Mouse (Mus musculus) cerebellum, adult 9-11 months (tissue): ENCODE data around the gene Ptpn3.

Source experiments
- DNase-seq: peaks from one replicate; pipeline ENCODE4 v3.0.0; 2022

Gene Ptpn3

DNA sequence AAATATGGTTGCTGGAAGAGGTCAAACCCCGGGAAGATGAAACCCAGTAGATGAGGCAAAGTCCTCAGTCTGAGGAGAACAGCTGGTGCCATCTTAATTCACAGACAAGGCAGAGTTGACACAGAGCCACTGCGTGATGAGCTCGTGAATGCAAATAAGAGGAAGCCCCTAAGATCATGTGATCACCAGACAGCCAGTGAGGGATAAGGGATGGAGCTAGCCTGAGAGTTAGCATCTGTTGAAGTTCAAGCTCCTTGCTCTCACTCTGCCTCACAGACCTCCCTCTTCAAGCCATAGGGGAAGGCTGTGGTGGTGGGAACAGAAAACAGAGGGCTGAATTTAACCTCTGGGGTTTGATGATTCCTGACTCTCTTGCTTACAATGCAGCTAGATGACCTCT, 136.0 kb downstream of the Ptpn3 start:
- DNase-seq: no peak

DNA sequence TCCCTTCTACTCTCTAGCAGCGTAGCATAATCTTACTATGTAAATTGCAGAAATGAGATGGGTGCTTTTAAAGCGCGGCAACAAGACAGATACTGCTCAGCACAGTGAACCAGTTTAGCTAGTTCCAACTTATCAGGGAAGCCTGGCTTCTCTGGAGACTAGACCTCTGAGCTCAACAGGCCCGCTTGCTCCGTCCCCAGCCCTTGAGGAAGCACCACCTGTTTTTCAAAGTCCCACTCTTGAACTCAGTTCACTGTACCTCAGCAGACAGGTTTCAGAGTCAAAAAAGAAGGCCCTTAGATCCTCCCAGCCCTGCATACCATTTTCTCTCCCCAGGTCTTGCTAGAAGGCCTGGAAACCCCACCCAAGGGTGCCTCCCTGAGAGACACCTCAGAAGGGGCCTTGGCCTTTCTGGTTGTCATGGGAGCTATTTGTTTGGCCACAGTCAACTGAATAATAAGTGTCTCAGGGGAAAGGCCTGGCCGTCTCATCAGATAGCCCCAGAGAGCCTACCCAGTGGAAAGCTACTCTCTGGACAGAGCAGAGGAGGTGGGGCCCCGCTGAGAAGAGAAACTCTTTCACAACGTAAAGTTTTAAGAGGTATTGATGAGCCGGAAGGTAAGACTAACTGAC, 136.9 kb downstream of the Ptpn3 start:
- no peak for DNase-seq

DNA sequence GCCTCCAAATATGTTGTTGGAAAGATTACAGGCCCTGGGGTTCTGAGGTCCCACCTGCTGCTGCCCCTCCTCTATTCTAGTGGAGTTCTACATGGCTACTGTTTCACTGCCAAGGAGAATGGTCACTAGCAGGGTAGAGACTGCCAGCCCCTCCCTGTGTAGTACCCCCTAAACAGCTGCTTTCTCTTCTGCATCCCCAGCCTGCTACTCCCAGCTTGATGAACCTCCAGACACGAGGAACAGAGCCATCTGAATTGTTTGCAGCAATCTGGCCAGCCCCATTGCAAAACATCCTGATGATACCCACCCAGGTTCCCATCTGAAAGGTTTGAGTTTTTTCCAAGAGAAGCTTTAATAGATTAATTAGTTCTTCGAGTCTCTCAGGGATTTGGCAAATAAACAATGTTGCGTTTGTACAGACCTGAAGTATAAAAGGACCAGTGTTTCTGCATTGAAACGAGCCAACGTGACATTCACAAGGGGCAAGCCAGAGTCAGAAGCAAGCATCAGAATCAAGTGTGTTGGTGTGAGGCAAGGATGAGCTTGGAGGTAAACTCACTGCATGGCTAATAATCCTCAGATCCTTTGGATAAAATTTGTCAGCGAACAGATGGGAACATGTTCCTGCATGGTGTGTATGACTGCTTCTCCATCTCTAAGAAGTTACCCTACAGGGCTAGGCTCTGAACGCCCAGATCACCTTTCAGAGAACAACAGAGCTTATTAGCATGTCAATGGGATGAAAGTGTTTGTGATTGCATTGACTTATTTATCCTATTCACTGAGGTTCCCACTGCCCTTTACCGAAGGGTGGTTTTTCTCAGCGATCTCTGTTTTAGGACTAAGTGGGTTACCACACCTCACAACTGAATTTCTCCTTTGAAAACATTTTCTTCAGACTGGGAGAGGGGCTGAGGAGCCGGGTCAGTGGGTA, 138.6 kb downstream of the Ptpn3 start:
- no peak for DNase-seq

DNA sequence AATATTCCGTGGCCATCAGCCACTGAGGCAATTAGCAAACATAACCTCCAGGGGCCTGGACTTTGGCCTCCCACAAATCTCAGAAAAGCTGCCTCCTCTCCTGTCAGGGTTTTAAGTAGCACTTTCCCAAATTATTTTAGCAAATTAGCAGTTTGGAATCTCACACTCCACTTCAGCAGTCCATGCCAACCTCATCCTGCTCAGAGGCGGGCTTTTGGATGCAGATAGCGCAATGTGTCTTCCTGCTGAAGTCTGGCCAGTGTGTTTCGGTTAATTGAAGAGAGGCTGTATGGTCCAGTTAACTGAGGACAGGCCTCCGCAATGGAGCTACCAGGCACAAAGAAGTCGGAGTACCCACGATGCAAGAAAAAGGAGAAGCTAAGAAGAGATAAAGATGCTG, 141.1 kb downstream of the Ptpn3 start:
- DNase-seq: no peak

- DNase-seq: no peak
Observed at GRCm38 (mm10) chr4:57156549-57157169, 145.0 kb downstream of the Ptpn3 start.

DNA sequence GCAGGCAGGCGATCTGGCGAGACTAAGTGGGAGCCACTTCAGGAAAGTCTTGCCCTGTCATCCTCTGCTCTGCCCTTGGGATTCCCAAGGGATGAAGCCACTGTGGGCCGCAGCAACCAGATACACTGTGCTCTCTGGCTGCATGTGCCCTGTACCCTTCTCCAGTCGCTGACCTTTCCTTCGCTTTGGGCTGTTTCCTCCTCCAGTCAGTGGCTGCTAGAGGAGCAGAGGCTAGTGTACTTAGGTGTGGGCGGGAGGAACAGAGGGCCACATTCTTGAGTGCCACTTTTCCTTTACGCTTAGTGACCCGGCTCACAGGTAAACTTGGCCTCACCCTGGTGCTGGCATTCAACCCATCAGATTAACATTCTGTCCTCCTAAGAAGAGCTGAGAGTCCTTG, 147.8 kb downstream of the Ptpn3 start:
- no peak for DNase-seq

DNA sequence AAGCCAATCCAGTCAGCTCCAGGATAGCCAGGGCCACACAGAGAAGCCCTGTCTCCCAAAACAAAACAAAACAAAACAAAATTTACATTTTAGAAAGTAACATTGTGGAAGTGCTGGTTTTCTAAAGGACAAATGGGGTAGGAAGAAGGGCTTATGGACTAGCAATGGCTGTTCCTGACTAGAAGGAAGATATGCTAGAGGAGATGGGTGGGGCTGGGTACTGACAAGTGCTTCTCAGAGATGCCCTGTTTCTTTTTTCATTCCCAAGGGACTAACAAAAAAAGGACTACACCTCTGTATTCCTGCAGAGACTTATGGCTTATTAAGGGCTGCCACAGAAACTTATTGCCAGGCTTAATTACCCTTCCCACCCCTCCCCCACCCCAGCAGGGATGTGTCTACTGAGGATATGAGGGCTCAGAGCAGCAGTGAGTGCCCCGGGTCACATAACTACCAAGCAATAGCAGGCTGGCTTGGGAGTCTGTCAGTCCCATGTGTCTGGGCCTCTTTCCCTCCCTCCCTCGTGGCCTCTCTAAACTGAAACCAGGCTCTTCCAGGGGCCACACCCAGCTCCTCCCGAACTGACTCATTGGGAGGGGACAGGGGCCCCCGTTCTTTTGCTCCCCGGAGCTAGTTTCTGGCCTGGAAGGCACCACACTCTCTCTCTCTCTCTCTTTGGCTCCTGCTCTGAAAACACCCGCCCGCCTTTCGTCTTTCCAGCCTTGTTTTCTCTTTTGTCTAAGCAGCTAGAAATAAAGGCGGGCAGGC, 148.4 kb downstream of the Ptpn3 start:
- no peak for DNase-seq

DNA sequence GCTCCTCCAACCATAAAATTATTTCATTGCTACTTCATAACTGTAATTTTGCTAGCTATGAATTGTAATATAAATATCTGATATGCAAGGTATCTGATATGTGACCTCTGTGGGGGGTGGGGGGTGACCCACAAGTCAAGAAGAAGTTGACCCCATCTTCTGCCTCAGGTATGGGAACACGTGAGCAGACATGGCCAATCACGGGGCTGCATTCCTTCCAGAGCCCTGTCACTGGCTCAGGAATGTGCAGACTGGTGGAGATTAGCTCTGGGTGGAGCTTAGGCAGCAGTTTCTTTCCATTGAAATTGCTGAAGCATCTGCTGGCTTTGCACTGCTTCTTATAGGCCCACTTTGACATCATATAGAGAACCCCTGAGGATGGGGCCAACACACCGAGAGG, 153.5 kb downstream of the Ptpn3 start:
- DNase-seq: no peak

DNA sequence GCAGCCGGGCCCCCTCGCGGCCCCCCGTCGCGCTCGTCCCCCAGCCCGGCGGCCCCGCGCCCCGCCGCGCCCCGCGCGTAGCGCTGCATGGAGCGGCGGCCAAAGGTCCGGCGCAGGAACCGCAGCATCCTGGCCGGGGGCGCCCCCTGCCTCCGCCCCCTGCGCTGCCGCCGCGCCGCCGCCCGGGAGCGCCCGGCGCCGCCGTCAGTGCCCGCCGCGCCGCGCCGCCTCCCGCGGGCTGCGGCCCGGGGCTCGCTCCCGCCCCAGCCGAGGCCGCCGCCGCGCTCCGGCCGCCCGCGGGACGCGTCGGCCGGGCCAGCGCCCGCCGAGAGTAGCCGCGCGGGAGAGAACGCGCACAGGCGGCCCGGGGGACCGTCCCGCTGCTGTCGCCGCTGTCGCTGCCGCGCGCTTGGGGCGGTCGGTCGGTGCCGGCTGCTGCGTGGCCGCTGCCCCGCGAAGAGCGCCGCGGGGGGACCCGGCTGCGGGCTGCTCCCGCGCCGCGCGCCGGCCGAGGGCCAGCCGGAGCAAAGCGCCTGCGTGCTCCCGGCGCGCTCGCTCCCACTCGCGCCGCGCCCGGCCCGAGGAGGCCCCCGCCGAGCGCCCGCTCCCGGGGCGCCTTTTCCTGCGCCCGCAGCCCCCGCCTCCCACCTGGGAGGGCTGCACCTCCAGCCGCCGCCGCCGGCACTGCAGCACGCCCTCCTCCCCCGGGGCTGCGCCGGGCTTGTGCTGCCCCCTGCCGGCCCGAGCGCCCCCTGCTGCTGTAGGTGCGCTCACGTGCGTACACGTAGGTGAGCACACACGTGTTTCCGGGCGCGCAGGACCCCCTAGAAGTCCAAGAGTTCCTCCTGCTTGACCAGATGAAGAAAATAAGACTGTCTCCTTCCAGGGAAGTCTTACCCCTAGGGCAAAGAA, 158.4 kb downstream of the Ptpn3 start, which contains the start of gene Epb41l4b:
Gene Epb41l4b (minus strand): TSS at position 412 of the 912 bp plus-strand sequence.
- DNase-seq: peak; percentile 88

DNA sequence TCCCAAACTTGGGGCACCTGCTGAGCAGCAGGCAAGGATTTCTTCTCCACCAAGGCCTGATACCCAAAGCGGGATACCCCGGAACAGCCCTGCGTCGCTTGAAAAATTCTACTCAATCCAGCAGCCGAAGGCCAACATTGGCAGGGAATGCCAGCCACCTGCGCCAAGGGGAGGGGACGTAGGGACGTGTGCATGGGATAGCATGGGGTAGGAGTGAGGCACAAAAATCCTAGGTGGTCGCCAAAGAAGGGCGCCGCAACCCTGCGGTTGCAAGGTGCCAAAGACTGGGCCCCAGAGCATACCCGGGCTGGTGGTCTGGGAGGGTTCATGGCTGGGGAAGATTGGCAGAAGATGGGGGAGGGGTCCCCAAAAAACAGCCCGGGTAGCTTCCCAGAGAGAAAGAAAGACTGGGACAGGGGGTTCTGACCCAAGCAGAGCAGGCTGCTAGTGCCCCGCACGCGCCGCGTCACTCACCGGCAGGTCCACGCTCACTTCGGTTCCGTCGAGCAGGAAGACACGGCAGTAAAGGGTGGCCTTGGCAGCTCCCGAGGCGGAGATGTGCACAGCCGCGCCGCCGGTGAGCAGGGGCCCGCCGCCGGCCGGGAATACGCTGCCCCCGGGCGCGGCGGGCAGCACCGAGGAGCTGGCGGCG, 159.1 kb downstream of the Ptpn3 start:
- no peak for DNase-seq

- peak; percentile 89 for DNase-seq
Observed at GRCm38 (mm10) chr4:57141908-57142361, 159.7 kb downstream of the Ptpn3 start.

GRCm38 (mm10) chr4:57140992-57141717, 160.5 kb downstream of the Ptpn3 start:
- peak; percentile 75 for DNase-seq
